Mouse (Mus musculus) adrenal gland, postnatal 0 days (tissue): ENCODE results near the gene Adcy6. TPM values are rescaled to one million over a fixed set of nuclear protein-coding genes. Genes with fewer than 3 reads are reported as not detected.

Experiments used
- polyA plus RNA-seq: library from polyadenylated mRNA; unstranded; fragments of >200 nt; fragmentation: Nextera tagmentation; extraction: Ambion mirVana; gene quantifications from 2 replicates; pipeline ENCODE4 v1.2.1, GENCODE M21; 2015

Gene Adcy6
- polyA plus RNA-seq: 7.4 and 10.2 TPM in 2 replicates

DNA sequence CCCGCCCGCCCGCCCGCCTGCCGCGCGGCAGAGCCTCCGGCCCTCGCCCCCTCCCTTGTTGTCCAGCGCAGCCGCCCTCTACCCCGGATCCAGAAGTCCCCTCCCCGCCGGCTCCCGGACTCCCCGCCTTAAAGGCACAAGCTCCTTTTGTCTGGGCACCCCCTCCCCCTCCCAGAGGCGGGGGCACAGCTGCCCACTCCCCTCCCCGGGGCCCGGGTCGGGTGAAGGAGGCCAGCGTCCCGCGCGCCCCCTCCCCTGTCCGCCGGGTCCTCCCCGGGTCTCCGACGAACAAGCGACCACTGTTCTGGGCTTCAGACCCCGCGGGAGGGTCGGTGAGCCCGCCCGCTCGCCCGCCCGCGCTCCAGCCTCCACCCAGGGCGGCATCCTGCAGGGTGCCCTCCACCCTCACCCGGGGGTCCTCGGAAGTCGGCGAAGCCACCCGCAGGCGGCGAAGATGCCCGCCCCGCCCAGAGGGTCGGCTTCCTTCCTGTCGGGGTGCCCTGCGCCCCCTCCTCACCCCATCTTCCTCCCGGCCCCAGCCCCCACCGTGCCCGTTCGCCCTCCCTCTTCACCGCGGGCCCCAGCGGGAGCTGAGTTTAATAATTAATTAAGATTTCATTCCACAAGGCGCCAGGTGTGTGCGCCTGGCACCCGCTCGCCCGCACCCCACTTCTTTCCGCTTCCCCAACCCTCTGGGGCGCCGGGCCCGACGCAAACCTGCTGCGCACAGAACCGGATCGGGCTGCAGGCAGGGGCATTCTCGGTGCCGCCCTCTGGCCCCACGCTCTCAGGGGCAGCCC is at the start of gene Adcy6:
TSS of gene Adcy6 (minus strand) at position 746 of the 800 bp plus-strand sequence.

DNA sequence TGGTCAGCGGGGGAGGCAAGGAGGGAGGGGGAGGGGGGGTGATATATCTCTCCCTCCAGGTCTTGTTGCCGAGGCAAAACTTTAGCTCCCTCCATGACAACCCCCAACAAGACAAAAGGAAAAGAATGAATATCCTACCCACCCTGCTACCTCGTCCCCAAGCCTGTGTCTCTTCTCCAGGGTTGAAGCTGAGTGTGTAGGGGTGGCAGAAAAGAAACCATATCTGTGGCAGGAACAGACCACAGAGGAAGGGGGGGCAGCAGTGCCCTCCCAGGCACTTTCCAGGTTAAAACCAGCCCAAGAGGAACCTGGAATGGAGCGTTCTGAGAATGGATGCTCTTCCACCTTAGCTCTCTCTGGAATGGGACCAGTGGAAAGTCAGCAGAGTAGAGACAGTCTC is 20.7 kb upstream of the Adcy6 start, which contains the start of gene Cacnb3:
TSS of gene Cacnb3 (plus strand) at position 301 of the 400 bp plus-strand sequence.

DNA sequence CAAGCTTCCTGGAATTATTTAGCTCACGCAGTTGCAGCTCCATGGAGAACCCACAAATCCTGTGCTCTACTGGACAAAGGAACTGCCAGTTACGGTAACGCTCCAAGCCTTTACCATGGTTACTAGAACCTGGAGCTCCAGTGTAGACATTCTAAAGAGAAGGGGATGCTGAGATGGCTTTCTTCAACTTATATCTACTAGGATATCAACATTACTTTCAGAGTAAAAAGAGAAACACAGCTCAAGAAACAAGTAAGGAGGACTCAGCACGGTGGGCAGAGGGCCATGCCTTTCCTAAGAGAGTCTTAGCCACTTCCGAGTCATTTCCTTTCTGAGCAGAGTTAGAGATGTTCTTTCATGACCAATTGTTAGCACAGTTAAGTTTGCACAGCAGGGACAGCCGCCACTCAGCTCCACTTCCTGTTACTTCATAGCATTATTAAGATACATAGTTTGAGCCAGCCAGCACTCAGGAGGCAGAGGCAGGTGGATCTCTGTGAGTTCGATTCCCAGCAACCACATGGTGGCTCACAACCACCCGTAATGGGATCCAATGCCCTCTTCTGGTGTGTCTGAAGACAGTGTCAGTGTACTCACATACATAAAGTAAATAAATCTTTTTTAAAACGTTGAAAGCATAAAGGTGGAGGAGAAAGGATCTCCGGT is 38.9 kb downstream of the Adcy6 start, which contains the start of the genes Ccnt1 and 4930415O20Rik:
TSS of gene Ccnt1 (minus strand) at position 51 of the 666 bp plus-strand sequence.
TSS of gene 4930415O20Rik (plus strand) at position 132 of the 666 bp plus-strand sequence.

Other genes starting within 250 kb of the Adcy6 start
- gene Olfr283, start 229.1 kb downstream of the Adcy6 start, polyA plus RNA-seq: not detected in 2 replicates
- gene Olfr282, start 178.9 kb downstream of the Adcy6 start, polyA plus RNA-seq: not detected in 2 replicates
- not detected in 2 replicates for gene Olfr281, start 157.5 kb downstream of the Adcy6 start, polyA plus RNA-seq
- not detected in 2 replicates for gene OR5BS1P, start 140.2 kb downstream of the Adcy6 start, polyA plus RNA-seq
- gene Lalba, start 127.4 kb downstream of the Adcy6 start, polyA plus RNA-seq: not detected in 2 replicates
- not detected in 2 replicates for gene Olfr279, start 117.7 kb downstream of the Adcy6 start, polyA plus RNA-seq
- 69.3 and 93.3 TPM in 2 replicates for gene Kansl2, start 75.8 kb downstream of the Adcy6 start, polyA plus RNA-seq
- 30.2 and 40.7 TPM in 2 replicates for gene Ccnt1, start 39.2 kb downstream of the Adcy6 start, polyA plus RNA-seq
- gene 4930415O20Rik, start 39.1 kb downstream of the Adcy6 start, polyA plus RNA-seq: not detected in 2 replicates
- gene Cacnb3, start 20.8 kb upstream of the Adcy6 start, polyA plus RNA-seq: 21.8 and 40.6 TPM in 2 replicates
- gene Ddx23, start 52.8 kb upstream of the Adcy6 start, polyA plus RNA-seq: 6.7 and 14.4 TPM in 2 replicates
- gene Rnd1, start 67.4 kb upstream of the Adcy6 start, polyA plus RNA-seq: 1.5 and 1.9 TPM in 2 replicates
- gene Ccdc65, start 98.1 kb upstream of the Adcy6 start, polyA plus RNA-seq: 0.60 and 1.0 TPM in 2 replicates
- gene Fkbp11, start 118.1 kb upstream of the Adcy6 start, polyA plus RNA-seq: 29.2 and 29.9 TPM in 2 replicates
- 34.5 and 51.3 TPM in 2 replicates for gene Arf3, start 153.1 kb upstream of the Adcy6 start, polyA plus RNA-seq
- 0.37 and 0.43 TPM in 2 replicates for gene Wnt10b, start 168.1 kb upstream of the Adcy6 start, polyA plus RNA-seq
- not detected in 2 replicates for gene Wnt1, start 179.8 kb upstream of the Adcy6 start, polyA plus RNA-seq
- 0.03 TPM in 1 of 2 replicates, not detected in the other for gene Ddn, start 199.4 kb upstream of the Adcy6 start, polyA plus RNA-seq
- 57.7 and 81.2 TPM in 2 replicates for gene Prkag1, start 221.4 kb upstream of the Adcy6 start, polyA plus RNA-seq